Mouse (Mus musculus): Measurements from ENCODE around the gene Adam19.

DNA sequence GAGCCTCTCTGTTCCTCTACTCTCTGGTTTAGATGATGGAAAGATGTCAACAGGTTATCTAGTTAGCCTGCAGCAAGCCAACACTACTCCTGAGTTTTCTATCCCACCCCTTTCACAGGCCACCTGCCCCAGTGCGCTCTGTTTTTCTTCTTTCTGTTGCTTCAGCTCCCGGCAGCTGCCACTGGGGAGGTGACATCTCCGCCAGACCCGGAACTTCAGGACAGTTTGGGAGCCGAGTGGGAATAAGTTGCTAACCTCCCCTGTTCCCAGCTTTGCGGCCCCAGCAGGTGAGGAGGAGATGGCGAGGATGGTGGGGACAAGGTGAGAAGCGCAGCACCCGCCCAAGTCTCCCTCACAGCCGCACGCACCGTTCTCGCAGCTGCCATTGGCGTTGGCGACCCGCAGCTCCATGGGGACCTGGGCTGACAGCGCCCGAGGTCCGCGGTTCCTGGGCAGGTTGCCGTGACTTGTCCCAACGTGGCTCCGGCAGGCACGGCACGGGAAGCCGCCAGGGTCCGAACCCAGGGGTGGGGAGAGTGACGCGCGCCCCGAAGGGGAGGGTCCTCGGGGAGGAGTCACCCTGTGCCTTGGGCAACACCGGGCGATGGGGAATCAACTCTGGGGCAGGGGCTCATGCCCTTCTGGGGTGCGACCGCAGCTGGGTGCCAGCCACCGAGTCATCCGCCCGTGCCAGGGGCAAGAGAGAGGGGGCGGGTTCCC, 110.2 kb downstream of the Adam19 start, which contains the start of gene Nipal4:
- TF ChIP-seq POLR2A (IDR thresholded peaks at IDR 0.05; ENCODE audit: insufficient read length, low read depth) (no peak), MAX (IDR thresholded peaks at IDR 0.05; ENCODE audit: low read depth) (no peak), MYOG (IDR thresholded peaks at IDR 0.05; ENCODE audit: control insufficient read depth in 1 of 3, insufficient read depth in 1 of 3, insufficient read length in 2 of 3, low read depth in 2 of 3) (no peak), MYOD1 (IDR thresholded peaks at IDR 0.05; ENCODE audit: control insufficient read depth in 1 of 3, insufficient read length in 2 of 3, low read depth in 2 of 3) (peak in 1 of 3 experiments; percentile 0), POLR2AphosphoS2 (IDR thresholded peaks at IDR 0.05; ENCODE audit: insufficient read length, low read depth) (no peak), USF1 (IDR thresholded peaks at IDR 0.05; ENCODE audit: low read depth) (no peak), CEBPB (IDR thresholded peaks at IDR 0.05; ENCODE audit: insufficient read depth, poor library complexity, severe bottlenecking) (no peak), SRF (IDR thresholded peaks at IDR 0.05; ENCODE audit: control insufficient read depth, insufficient read length, low read depth) (no peak), REST (IDR thresholded peaks at IDR 0.05; ENCODE audit: insufficient read depth, insufficient read length) (no peak), TCF12 (IDR thresholded peaks at IDR 0.05; ENCODE audit: insufficient read depth, poor library complexity, severe bottlenecking) (no peak), E2F4 (IDR thresholded peaks at IDR 0.05; ENCODE audit: insufficient read depth) (no peak)

Data from myocyte (in vitro differentiated cells).